Mouse (Mus musculus) CH12.LX (cell line): Measurements from ENCODE around the gene Nt5c1a.

ENCODE experiments used
- CTCF ChIP-seq, 2 experiments: IDR thresholded peaks in 1 of 2; conservative IDR thresholded peaks in 1 of 2; 2 replicates each; pipeline ENCODE4 v1.5.1; 2011 to 2012; ENCODE audit warnings: low read depth in 2 of 2, low read length in 2 of 2, improper control_type of control experiment in 1 of 2, inconsistent platforms in 1 of 2, mild to moderate bottlenecking in 1 of 2, moderate library complexity in 1 of 2
- EP300 ChIP-seq: IDR thresholded peaks from 2 replicates; pipeline ENCODE4 v1.6.1; 2011; ENCODE audit warnings: low read length, improper control_type of control experiment
- HCFC1 ChIP-seq: IDR thresholded peaks from 2 replicates; pipeline ENCODE4 v1.6.1; 2012; ENCODE audit warnings: low read depth, mild to moderate bottlenecking, inconsistent platforms, low read length, improper control_type of control experiment
- POLR2A ChIP-seq: IDR thresholded peaks from 2 replicates; pipeline ENCODE4 v1.6.1; 2011; ENCODE audit warnings: low read depth, mild to moderate bottlenecking, improper control_type of control experiment, low read length
- RCOR1 ChIP-seq: conservative IDR thresholded peaks from 2 replicates; pipeline ENCODE4 v1.6.1; 2012; ENCODE audit warnings: low read depth, mild to moderate bottlenecking, inconsistent platforms, low read length, improper control_type of control experiment
- UBTF ChIP-seq: IDR thresholded peaks from 2 replicates; pipeline ENCODE4 v1.6.1; 2012; ENCODE audit warnings: low read depth, mild to moderate bottlenecking, inconsistent platforms, low read length, improper control_type of control experiment, moderate library complexity

GRCm38 (mm10) chr4:123237386-123238266, 36.3 kb downstream of the Nt5c1a start:
- TF ChIP-seq EP300, result no peak
- no peak for TF ChIP-seq HCFC1
- TF ChIP-seq CTCF (conservative IDR thresholded peaks at IDR 0.05 in 1 of 2, IDR thresholded peaks at IDR 0.05 in 1 of 2; ENCODE audit: low read depth in 2 of 2, low read length in 2 of 2), result no peak
- no peak for TF ChIP-seq POLR2A
- TF ChIP-seq RCOR1, result no peak
- no peak for TF ChIP-seq UBTF
